Mouse (Mus musculus) ovary, postnatal 14 days (tissue): ENCODE measurements at regions not wholly inside any gene's neighbourhood (a gene's known extent, or its start where the extent isn't known, plus 50 kb on each side); places are given as distances from the start of the nearest gene placed in this dataset.

Experiments
- DNase-seq: peaks from one replicate; pipeline ENCODE4 v3.0.0; 2022; ENCODE audit warnings: low spot score

DNA sequence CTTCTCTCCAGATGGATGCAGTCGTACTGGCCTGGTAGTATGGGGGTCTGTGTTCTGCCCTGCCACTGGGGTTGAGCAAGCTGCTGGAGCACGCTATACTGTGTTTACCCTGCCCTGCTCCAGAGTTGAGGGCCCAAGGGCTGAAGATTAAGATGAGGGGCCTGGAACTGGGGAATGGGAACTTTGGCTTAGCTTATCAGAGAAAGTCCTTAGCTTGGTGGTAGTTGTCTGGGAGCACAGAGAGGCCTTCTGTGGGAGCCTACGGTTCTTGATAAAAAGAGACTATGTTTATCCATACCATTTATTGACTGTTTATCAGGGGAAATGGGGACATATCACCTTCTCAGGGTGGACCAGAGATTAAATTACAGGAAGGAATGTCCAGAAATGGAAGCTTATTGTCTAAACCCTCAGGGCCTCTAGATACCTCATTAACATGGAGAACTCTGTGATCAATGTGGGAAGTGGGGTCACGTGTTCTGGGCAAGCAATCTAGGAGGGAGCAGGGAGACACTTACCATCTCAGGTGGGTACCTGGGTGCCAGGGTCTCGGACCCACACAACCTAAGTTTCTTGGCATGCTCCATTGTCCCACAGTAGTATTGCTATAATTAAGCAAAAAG is 58.7 kb downstream of the Mycn start:
- DNase-seq, result no peak

DNA sequence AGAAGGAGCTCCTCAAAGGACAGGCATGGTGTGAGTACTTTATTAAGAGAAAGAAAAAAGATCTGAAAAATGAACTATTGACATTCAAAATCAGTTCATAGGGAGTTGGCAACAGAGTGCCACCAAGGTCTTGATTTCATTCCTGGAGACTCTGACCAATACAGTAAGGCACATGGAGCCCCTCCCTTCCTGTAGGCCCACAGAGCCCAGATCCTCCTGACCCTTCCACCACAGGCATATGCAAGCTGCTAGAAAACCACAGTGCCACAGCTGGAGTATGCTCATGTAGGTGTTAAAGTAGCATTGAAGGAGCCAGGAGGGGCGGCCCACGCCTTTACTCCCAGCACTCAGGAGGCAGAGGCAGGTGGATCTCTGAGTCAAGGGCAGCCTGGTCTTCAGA is 63.7 kb downstream of the Mycn start:
- DNase-seq, result no peak

DNA sequence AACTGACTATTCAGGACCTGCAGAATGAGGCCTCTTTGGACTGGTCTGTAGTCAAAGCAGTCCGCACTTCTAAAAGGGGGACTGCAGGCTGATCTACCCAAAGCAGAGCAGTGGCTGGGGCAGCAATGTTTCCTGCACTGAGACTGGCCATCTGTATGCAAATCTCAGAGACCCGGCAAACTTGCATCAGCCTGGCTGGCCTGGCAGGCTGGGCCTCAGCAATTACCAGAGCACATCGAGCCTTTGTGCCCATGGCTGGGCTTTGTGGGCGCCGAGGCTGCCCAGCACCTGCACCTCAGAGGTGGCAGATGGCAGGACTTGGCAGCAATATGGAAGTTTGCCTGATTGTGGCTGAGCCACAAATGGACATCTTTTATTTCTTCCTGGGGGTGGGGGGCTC is 64.2 kb downstream of the Mycn start:
- no peak for DNase-seq

DNA sequence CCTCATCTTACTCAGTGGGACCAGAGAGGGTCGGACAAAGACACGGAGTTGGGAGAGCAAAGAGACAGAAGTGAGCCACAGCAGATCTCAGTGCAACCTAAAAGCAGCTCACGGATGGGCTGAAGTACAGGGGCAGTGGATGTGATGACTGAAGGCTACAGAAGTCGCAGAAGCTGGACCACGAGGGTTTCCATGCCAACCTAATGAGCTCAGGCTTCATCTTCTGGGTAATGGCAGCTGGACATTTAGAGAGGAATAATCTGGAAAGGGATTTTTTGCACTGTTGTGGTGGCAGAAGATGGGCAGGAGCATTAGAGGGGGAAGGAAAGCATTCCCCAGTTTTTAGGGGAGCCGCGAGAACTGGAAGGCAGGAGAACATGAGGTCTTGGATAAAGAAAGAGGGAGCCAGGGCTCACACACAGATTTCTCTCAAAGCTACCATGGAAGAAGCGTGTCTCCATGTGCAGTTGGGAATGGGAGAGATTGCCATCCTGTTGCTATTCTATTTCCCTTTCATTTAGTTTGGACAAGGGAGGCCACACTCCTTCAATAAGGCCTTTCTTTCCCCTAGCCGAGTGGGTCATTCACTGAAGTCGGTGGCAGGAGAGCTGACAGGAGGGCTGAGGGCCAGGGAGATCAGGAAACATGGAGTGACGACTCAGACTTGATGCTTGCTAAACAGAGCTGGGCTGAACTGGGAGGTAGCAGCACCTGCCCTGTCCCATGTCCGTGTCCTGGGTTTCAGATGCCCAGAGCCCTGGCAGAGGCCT is 65.6 kb downstream of the Mycn start:
- no peak for DNase-seq

DNA sequence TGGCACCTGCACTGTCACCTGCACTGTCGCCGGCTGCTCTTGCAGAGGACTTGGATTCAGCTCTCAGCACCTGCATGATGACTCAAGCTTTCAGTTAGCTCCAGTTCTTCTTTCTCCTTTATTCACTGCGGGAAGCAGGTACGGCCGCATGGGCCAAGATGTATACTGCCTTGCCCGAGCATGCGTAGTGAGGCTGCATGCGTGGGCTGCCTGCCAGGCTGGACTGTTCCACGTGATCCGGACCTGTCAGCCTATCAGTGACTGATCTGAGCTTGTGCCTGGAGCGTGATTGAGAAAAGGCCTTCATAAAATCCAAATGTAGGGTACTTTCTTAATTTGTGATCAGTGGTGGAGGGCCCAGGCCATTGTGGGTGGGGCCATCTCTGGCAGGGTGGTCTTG is 68.2 kb downstream of the Mycn start:
- DNase-seq, result no peak

DNA sequence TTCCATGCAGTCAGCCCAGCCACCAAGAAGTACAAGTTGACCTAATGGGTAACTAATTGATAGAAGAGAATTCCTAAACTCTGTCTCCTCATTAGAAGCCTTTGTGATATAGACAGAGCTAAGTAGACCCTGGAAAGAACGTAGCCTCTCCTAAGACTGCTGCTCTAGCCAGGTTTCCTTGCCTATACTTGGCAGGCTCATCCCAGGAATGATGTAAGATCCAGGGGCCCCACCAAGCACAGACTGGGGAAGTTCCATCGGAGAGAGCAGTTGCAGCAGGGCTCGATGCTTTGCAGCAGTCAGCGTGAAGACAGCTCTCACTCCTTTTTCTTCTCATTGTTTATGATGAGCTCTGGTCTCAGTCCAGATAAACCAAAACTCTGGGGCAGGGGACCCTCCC is 68.7 kb downstream of the Mycn start:
- no peak for DNase-seq

DNA sequence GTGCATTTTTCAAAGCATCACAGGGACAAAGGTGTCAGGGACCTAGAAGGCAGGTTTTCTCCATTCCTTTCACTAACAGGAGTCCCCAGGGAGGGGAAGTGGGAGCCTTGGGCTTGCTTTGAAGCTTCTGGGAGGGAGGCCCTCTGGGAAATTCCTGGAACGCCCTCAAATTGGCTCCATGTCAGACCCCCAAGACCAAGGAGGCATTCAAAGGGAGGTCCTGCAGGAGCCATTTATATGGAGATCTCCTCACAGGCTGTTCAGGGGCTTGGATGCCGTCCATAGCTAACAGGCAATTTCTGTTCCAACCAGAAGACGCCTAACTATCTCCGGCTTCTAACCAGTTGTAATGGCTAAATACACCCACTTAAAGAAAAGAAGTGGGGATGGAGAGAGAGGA is 70.4 kb downstream of the Mycn start:
- DNase-seq, result peak; percentile 13

DNA sequence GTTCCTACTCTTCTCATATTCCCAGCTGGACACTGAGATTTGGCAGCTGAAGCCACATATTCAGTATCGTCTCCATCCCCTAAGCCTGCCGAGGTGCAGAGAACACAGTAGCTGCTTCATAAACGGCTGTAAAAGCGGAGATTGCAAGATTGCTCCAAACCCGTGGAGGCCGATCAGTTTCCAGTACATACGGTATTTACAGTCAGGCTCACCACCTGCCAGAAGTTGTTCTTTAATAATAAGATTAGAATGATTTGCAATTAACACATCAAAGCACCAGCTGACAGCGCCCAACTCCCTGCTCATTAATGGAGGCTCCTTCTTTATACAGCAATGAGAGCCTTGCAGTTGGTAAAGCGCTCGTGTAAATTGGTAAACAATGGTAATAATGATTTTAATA is 75.1 kb downstream of the Mycn start:
- DNase-seq, result no peak

DNA sequence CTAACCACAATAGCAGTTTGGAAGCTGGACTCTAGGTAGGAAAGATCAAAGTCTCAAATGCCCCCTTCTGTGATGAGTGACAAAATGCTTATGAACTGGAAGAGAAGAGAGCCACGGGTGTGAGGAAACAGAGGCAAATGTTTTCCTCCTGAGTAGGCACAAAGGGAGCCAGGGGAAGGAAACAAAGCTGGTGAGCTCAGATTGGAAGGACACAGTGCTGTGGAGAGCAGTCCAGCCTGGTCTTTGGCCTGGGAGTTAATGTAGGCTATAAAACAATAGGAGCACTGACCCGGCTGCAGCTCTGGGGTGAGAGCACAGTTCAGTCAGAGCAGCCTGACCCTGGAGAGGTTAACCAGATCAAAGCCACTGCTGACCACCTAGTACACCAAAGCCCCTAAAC is 91.0 kb downstream of the Mycn start:
- no peak for DNase-seq

DNA sequence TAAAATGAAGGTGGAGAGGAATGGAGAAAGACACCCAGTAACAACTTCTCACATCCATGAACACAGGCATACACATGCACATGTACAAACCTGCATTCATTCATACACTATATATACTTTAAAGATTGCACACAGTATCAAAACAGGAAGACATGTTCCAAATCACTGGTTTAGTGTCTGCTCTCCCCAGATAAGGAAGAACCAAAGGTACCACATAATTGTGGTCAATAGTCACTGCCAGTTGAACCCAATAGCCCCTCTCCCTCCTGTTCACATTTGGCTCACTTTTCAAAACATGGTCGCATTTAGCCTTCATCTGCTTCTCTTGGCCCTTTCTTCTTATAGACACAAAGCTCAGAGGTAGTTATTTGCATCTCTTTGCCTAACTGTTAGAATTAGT is 95.0 kb downstream of the Mycn start:
- DNase-seq, result no peak

DNA sequence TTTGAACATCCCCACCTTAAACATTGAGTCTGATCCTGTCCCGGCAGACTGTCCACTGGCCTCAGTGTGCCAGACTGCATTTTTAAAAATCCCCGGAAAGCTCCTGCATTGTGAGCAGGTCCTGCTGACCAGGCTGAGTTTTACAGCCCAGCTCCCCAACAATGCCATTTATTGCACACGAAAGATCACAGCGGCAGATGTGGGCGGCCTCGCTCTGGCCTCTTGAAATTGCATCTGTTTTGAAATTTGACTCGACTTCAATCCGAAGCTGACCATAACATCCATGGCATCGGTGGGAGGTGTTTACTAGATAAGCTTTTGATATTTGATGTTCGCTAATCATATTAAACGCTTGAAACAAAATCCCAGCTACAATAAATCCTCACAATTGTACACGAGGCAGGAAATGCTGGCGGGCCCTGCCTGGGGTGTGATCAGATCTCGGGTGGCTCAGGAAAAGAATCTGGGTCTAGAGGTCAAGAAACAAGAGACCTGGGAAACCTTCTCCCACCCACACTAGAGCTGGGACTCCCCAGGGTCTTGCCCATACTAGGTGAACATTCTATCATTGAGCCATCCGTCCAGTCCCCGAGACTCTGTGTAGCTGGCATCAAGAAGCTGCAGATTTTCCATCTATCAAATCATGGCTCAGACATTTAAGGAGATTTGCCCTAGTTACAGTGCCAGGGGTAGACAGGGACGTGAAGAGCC is 99.3 kb downstream of the Mycn start:
- no peak for DNase-seq

DNA sequence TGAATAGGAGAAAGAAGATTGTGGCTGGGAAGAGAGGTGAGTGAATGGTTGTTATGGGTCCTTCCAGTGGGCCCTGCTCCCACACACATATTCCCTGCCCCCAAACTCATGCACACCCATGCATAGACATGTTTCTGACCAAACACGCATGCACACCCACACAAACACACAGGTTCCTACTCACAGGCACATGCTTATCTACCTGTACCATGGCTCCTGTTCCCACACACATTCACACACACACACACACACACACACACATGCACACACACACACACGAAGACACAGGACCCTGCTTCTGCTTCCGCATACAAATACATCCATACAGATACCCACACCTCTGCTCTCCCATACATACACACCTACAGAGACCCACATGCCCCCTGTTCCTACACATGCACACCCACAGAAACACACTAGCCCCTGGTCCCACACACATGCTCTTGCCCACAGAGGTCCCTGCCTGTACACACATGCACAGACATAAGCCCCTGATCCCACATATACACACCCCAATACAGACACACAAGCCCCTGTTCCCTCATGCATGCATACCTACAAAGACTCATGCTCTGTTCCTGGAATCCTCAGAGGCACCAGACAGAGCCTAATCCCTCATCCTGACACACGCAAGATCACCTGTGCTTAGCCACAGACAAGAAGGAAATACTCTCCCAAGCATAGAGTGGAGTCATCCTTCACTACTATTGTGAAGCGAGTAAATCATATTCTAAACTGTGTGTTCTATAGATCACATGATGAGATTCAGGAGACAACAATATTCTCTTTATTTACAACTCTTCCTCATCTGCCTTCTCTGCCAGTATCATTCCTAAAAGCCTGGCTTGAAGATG is 100.1 kb downstream of the Mycn start:
- DNase-seq, result no peak

DNA sequence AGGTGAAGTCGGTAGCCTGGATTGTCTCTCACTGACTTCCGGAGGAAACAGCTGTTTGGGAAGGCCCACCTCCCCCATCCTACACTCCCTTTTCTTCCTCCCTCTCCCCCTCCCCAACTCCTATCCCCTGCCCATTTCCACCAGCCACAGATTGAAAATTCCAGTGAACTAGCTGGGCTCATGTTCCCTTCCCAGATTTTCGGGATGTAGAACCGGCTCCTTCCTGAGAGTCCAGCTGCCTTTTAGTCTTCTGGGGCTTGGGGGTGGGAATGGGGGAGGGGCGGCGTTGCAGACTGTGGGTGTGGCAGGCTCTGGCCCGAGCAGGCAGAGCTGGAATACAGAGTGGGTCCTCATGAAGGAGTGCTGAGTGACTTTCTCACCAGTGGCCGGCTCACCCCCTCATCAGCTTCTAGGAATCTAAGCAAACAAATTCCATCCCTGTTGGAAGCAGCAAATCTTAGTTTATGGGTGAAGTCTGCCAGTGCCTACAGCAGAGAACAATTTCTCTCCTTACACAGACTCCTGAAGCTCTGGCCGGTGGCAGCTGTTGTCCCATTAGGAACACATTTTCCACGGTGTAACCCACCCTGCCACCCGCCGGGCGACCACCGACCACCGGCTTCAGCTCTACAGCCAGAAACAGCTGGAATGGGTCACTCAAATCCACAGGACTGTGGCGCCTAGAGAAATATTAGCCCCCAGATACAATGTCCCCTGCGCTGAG is 100.9 kb downstream of the Mycn start:
- no peak for DNase-seq

DNA sequence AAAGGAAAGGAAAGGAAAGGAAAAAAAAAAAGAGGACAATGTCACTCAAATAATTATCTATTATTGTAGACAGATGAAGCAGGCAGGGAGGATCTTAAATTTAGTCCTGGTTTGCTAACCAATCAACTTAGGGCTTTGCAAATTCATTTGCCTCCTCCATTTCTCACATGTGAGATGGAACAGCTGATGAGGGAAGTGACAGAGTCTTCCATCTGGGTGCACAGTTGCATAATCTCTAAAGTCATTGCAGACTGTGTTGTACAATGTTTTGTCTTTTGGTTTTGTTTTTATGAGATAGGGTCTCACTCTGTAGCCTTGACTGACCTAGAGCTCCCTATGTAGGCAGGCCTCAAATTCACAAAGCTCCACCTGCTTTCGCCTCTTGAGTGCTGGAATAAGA is 103.9 kb downstream of the Mycn start:
- no peak for DNase-seq

DNA sequence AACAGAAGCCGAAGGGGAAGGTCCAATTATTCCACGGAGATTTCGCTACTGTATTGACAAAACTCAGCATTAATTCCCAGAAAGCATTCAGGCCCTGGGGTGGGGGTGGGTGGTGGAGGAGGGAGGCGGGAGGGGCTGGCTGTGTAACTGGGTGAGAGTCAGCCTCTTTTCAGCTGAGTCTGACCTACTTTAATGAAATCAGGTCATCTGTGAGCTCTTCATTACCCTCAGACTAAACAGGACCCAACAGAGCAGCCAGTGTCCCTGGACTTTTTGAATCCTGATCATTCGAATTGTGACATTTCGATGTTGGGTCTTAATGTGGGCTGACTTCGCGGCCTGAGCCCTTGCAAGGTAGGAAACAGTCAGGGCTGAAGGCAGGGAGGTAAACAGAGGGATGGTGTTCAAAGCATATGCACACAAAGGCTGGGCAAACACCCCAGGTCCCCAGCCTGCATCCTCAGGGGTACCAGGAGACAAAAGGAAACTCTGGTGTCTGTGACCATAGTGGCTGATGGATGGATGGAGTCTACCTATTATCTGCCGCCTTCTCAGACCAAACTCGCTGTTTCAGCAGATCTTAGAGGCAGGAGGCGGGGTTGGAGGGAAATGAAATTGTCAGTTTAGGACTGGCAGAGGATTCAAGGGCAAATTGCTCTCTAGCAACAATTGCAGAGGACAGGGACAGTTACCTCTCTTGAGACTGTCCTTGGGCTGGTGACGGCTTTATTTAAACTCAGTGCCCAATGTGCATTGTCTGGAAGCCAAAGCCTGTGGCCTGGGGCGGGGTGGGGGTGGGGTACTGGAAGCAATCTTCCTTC is 113.7 kb downstream of the Mycn start:
- no peak for DNase-seq

DNA sequence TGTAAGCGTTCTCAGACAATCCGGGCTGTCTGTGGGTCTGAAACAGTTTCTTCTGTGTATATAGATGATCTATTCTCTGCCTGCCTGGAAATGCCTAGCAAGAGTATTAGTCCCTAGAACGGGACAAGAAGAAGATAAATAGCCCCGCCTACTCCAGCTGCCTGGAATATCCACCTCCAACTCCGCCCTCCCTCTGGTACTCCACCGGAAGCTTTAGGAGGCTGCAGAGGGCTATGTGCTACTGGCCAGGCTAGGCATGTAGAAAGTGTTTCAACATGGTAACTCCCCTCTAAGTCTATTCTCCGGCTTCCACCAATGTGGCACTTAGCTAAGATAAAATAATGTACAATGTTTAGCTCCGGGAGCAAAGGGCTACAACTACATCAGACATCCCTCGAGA is 114.3 kb downstream of the Mycn start:
- no peak for DNase-seq

DNA sequence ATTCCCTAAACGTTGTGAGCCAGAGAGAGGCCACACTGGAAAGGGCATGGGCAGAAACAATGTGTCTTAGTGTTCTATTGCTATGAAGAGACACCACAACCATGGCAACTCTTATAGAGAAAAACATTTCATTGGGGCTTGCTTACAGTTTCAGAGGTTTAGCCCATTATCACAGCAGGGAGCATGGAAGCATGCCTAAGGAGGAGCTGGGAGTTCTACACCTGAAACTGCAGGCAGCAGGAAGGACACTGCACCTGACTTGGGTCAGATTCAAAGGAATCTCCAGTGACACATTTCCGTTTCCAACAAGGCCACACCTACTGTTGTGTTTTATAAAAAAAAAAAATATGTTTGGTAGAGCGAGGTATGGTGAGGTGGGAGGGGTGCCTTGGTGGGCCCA is 115.3 kb downstream of the Mycn start:
- no peak for DNase-seq

DNA sequence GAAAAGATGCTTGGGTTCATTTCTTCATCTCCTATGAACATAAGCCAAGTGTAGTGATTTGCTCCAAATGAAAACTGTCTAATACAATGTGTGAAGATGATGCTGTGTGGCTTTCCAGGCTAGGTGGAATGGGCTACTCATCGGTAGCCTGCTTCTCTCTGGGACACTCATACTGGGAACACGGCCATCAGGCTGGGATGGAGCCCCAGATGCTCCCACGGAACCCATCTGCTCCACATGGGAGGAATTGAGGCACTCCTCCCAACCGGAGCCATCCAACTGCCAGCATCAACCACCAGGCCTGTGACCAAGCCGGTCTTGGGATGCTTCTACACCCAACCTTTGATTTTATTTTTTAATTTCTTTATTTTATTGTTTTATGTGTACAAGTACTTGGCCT is 115.9 kb downstream of the Mycn start:
- no peak for DNase-seq

DNA sequence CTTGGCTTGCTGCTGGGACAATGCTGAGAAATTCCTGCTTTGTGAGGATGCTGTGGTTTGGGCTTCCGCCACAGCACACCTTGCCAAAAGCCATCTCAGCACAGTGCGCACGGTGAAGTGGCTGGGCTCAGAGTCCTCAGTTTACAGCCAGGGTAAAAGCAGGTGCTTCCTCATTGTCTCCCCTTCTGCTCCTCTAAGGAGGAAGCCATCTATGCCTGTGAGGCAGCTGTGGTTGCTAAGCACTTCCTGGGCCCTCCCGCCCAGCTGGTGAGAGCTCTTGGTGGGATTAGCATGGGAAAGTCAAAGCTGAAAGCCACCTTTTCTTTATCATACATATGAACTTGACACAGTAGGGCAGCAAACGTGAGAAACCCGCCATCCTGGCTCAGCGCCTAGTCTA is 120.2 kb downstream of the Mycn start:
- DNase-seq, result no peak

DNA sequence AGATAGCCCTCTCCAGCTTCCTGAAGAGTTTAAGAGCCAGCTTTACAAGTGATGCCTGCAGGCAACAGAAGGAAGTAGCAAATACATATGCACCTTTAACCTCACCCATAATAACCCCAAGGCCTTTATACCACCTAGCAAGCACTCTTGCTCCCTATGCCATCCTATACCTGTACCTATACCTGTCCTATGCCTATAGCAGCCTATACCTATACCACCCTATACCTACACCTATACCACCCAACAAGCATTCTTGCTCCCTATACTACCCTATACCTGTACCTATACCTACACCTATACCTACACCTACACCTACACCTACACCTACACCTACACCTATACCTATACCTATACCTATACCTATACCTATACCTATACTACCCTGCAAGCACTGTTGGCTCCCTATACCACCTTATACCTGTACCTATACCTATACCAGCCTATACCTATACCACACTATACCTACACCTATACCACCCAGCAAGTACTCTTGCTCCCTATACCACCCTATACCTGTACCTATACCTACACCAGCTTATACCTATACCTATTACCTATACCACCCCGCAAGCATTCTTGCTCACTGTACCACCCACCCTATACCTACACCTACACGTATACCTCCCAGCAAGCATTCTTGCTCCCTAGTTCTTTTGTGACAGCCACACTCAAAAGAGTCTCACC is 120.9 kb downstream of the Mycn start:
- DNase-seq, result no peak
